Mouse (Mus musculus) ES-Bruce4 (cell line): ENCODE data around the gene Ankrd11. TPM values are rescaled to one million over a fixed set of nuclear protein-coding genes. Genes with fewer than 3 reads are reported as not detected.
A peak's percentile ranks its signal among the peaks of the same experiment; 100 is the strongest.

Source experiments
- H3K27ac ChIP-seq: 2 replicates; pipeline ENCODE4 v1.5.1; 2012; ENCODE audit warnings: low read length, inconsistent platforms; ENCODE audit not compliant: insufficient read depth
- H3K27me3 ChIP-seq: 2 replicates; pipeline ENCODE4 v1.6.1; 2012; ENCODE audit warnings: mild to moderate bottlenecking, low read length, inconsistent platforms; ENCODE audit not compliant: control insufficient read depth, poor library complexity, insufficient read depth, severe bottlenecking
- H3K36me3 ChIP-seq: 2 replicates; pipeline ENCODE4 v1.6.1; 2012; ENCODE audit warnings: inconsistent platforms, mild to moderate bottlenecking, low read length, moderate library complexity; ENCODE audit not compliant: control insufficient read depth, poor library complexity, insufficient read depth, severe bottlenecking
- H3K4me1 ChIP-seq: one replicate; pipeline ENCODE4 v1.8.1; 2011; ENCODE audit warnings: low read length; ENCODE audit not compliant: control insufficient read depth, insufficient read depth
- H3K4me3 ChIP-seq: 2 replicates; pipeline ENCODE4 v1.5.1; 2011; ENCODE audit warnings: low read depth, mild to moderate bottlenecking, low read length
- H3K9ac ChIP-seq: 2 replicates; pipeline ENCODE4 v1.6.1; 2012; ENCODE audit warnings: low read depth, mild to moderate bottlenecking, inconsistent platforms; ENCODE audit not compliant: poor library complexity, severe bottlenecking
- H3K9me3 ChIP-seq: replicated peaks from 2 replicates; pipeline ENCODE4 v1.6.1; 2012; ENCODE audit warnings: mild to moderate bottlenecking, low read length, inconsistent platforms; ENCODE audit not compliant: control insufficient read depth, poor library complexity, insufficient read depth, severe bottlenecking
- CTCF ChIP-seq: IDR thresholded peaks from one replicate; pipeline ENCODE4 v1.8.1; 2011; ENCODE audit warnings: low read depth, low read length
- EP300 ChIP-seq: IDR thresholded peaks from 2 replicates; pipeline ENCODE4 v1.6.1; 2011; ENCODE audit warnings: low read depth, low read length; ENCODE audit not compliant: insufficient read depth
- POLR2A ChIP-seq: IDR thresholded peaks from one replicate; pipeline ENCODE4 v1.8.1; 2011; ENCODE audit warnings: low read length; ENCODE audit not compliant: insufficient read depth
- polyA plus RNA-seq: library from polyadenylated mRNA; stranded (reverse); fragments of >200 nt; gene quantifications from 2 replicates; pipeline ENCODE4 v1.2.4, GENCODE M21; 2011; ENCODE audit warnings: low read depth; ENCODE audit not compliant: missing spikeins, insufficient read depth, insufficient read length

The Ankrd11 gene
- polyA plus RNA-seq, 1 experiment = 148 TPM

- Histone ChIP-seq H3K9ac (no peak overlapping the region), H3K9me3 (no peaks in the 10 kb centered on the region)
These were observed 49.0 kb downstream of the Ankrd11 start for GRCm38 (mm10) chr8:122993031-122993430.

GRCm38 (mm10) chr8:122992296-122992695 is 49.8 kb downstream of the Ankrd11 start:
- H3K4me1 ChIP-seq = peaks cover 5% of the 10 kb centered on the region
- TF ChIP-seq POLR2A (no peak), CTCF (no peak), EP300 (no peak)
- no peaks in the 10 kb centered on the region for H3K9me3 ChIP-seq
- no peaks in the 10 kb centered on the region for H3K27me3 ChIP-seq
- H3K4me3 ChIP-seq = no peak overlapping the region
- no peaks in the 10 kb centered on the region; the same call in 1 of the 2 replicates for H3K36me3 ChIP-seq
- peak overlapping the region; percentile 6; the same call in 1 of the 2 replicates for H3K27ac ChIP-seq
- H3K9ac ChIP-seq = no peak overlapping the region

More at GRCm38 (mm10) chr8:122993031-122993430, 49.0 kb downstream of the Ankrd11 start:
- no peak overlapping the region for H3K27ac ChIP-seq
- TF ChIP-seq POLR2A (no peak), CTCF (no peak), EP300 (no peak)
- no peaks in the 10 kb centered on the region; the same call in 1 of the 2 replicates for H3K36me3 ChIP-seq
- H3K4me3 ChIP-seq = no peak overlapping the region
- peaks cover 2% of the 10 kb centered on the region for H3K4me1 ChIP-seq
- no peaks in the 10 kb centered on the region for H3K27me3 ChIP-seq

- H3K27ac ChIP-seq = no peak overlapping the region
- no peak for TF ChIP-seq CTCF
- no peak for TF ChIP-seq POLR2A
- no peak for TF ChIP-seq EP300
- peaks cover 6% of the 10 kb centered on the region for H3K4me1 ChIP-seq
- H3K27me3 ChIP-seq = no peaks in the 10 kb centered on the region
- H3K4me3 ChIP-seq = no peak overlapping the region
- H3K36me3 ChIP-seq = no peaks in the 10 kb centered on the region
- no peak overlapping the region for H3K9ac ChIP-seq
- no peaks in the 10 kb centered on the region for H3K9me3 ChIP-seq
These were observed 50.7 kb downstream of the Ankrd11 start for GRCm38 (mm10) chr8:122991368-122991767.

- no peaks in the 10 kb centered on the region for H3K9me3 ChIP-seq
- no peak overlapping the region for H3K27ac ChIP-seq
- no peaks in the 10 kb centered on the region for H3K27me3 ChIP-seq
- no peak overlapping the region for H3K9ac ChIP-seq
- no peak for TF ChIP-seq CTCF
- TF ChIP-seq EP300 = no peak
- TF ChIP-seq POLR2A = no peak
- peaks cover 6% of the 10 kb centered on the region for H3K4me1 ChIP-seq
- no peaks in the 10 kb centered on the region for H3K36me3 ChIP-seq
- no peak overlapping the region for H3K4me3 ChIP-seq
These were observed 52.1 kb downstream of the Ankrd11 start for GRCm38 (mm10) chr8:122989976-122990375.

GRCm38 (mm10) chr8:122988955-122989354 is 53.1 kb downstream of the Ankrd11 start:
- Histone ChIP-seq H3K36me3 (no peaks in the 10 kb centered on the region), H3K27me3 (no peaks in the 10 kb centered on the region), H3K4me1 (peaks cover 6% of the 10 kb centered on the region), H3K9ac (no peak overlapping the region), H3K9me3 (no peaks in the 10 kb centered on the region), H3K4me3 (no peak overlapping the region), H3K27ac (no peak overlapping the region)
- no peak for TF ChIP-seq CTCF
- no peak for TF ChIP-seq EP300
- no peak for TF ChIP-seq POLR2A

- TF ChIP-seq POLR2A (no peak), EP300 (no peak), CTCF (no peak)
- peaks cover 6% of the 10 kb centered on the region for H3K4me1 ChIP-seq
- H3K9ac ChIP-seq = no peak overlapping the region
- H3K27me3 ChIP-seq = no peaks in the 10 kb centered on the region
- H3K4me3 ChIP-seq = no peak overlapping the region
- H3K9me3 ChIP-seq = no peaks in the 10 kb centered on the region
- H3K36me3 ChIP-seq = no peaks in the 10 kb centered on the region
- H3K27ac ChIP-seq = peak overlapping the region; percentile 13; the same call in 1 of the 2 replicates
These were observed 54.8 kb downstream of the Ankrd11 start for GRCm38 (mm10) chr8:122987255-122987654.
